ENCODE assay signal across 8 mouse cellular contexts in the genomic region with DNA sequence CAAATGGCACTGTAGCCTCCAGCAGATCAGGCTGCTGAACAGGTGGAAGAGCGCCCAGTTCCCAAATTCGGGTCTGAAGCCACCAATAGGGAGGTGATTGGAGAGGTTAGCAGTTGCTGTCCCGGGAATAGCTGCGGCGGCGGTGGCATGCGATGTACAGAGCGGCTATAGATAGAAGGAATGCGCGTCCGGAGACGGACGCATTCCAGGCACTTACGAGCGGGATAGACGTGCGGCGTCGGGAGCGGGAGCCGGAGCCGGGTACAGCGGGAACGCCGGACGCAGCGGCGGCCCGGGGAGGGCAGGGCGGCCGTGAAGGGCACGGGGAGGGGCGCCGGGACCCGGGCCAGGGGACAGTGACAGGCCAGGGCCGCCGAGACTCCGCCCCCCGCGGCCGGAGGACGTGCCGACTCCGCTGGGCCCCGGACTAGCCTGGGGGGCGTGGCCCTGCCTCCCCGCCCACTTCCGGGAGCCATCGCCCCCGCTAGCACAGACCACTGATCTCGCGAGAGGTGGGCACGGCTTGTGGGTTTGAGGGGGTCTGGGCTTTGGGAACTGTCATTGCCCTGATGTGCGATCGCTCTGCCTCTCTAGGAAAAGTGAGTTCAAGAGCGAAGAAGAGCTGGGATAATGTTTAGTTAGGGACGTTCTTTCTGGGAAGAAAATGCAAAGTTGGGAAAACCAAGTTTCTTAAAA. TPM values are rescaled to one million over a fixed set of nuclear protein-coding genes. Genes with fewer than 3 reads are reported as not detected.
DNase-seq lines count a peak whose midpoint lies in the region; ATAC-seq and TF ChIP-seq lines count a peak whose summit lies in the region.

Gene Agl (minus strand): TSS at position 356 of the 696 bp plus-strand sequence.

- ATAC-seq in embryonic facial prominence, embryonic 13.5 days (ENCODE audit: insufficient number of reproducible peaks, insufficient read depth, low FRiP score, low TSS enrichment, low read depth) = peak; percentile 99
- ATAC-seq in limb, embryonic 13.5 days (ENCODE audit: low FRiP score, low read depth) = peak; percentile 100
- ATAC-seq in midbrain, embryonic 16.5 days = peak; percentile 100

- no peaks in the 10 kb centered on the region for H3K36me3 ChIP-seq in embryonic facial prominence, embryonic 13.5 days
- peaks cover 15% of the 10 kb centered on the region for H3K36me3 ChIP-seq in heart, adult 2 months (ENCODE audit: control insufficient read depth, insufficient read depth, low read length)
- H3K36me3 ChIP-seq in limb, embryonic 13.5 days = peaks cover 6% of the 10 kb centered on the region; the same call in 1 of the 2 replicates
- no peaks in the 10 kb centered on the region for H3K36me3 ChIP-seq in midbrain, embryonic 16.5 days (ENCODE audit: control insufficient read depth, insufficient read depth, low read length)

- H3K4me2 ChIP-seq in embryonic facial prominence, embryonic 13.5 days = peak within 1 kb of the TSS; percentile 75
- H3K4me2 ChIP-seq in limb, embryonic 13.5 days (replicated peaks) = peak within 1 kb of the TSS; percentile 74
- H3K4me2 ChIP-seq in midbrain, embryonic 16.5 days (ENCODE audit: low read length) = peak within 1 kb of the TSS; percentile 83

- intact Hi-C loops in heart, adult 2 months (cut with DNase I) = loop anchor here (2.0 kb wide), 1 partner anchor 29 kb away; no protein-coding TSS in a partner anchor

- no peaks in the 10 kb centered on the region for H3K27me3 ChIP-seq in embryonic facial prominence, embryonic 13.5 days
- no peaks in the 10 kb centered on the region for H3K27me3 ChIP-seq in heart, adult 2 months (ENCODE audit: control insufficient read depth, insufficient read depth, low read length)
- H3K27me3 ChIP-seq in limb, embryonic 13.5 days = no peaks in the 10 kb centered on the region
- no peaks in the 10 kb centered on the region for H3K27me3 ChIP-seq in midbrain, embryonic 16.5 days (ENCODE audit: control insufficient read depth, insufficient read depth, low read depth, low read length)

- H3K4me3 ChIP-seq in embryonic facial prominence, embryonic 13.5 days = peak within 1 kb of the TSS; percentile 78
- peak within 1 kb of the TSS; percentile 65 for H3K4me3 ChIP-seq in heart, adult 2 months
- peak within 1 kb of the TSS; percentile 76 for H3K4me3 ChIP-seq in limb, embryonic 13.5 days
- peak within 1 kb of the TSS; percentile 55 for H3K4me3 ChIP-seq in midbrain, embryonic 16.5 days (ENCODE audit: low read depth, low read length)

- peak; percentile 97 for DNase-seq in 3134 (ENCODE audit: extremely low read depth, insufficient read length, low spot score)
- peak; percentile 99 to 100 for DNase-seq in adrenal gland, postnatal 36 days
- DNase-seq in heart, adult 2 months = peak; percentile 97 to 98
- DNase-seq in kidney, adult 8-10 months = peak; percentile 96
- DNase-seq in spleen, postnatal 10 days (ENCODE audit: low spot score in 2 of 2) = peak; percentile 81 to 93

- peaks cover 16% of the 10 kb centered on the region for H3K4me1 ChIP-seq in embryonic facial prominence, embryonic 13.5 days
- peaks cover 5% of the 10 kb centered on the region for H3K4me1 ChIP-seq in heart, adult 2 months (ENCODE audit: control insufficient read depth, insufficient read depth, low read length)
- H3K4me1 ChIP-seq in limb, embryonic 13.5 days = peaks cover 11% of the 10 kb centered on the region
- H3K4me1 ChIP-seq in midbrain, embryonic 16.5 days (ENCODE audit: control insufficient read depth, insufficient read depth, low read length) = peaks cover 13% of the 10 kb centered on the region

- peak within 1 kb of the TSS; percentile 92 for H3K27ac ChIP-seq in embryonic facial prominence, embryonic 13.5 days
- peak within 1 kb of the TSS; percentile 88 for H3K27ac ChIP-seq in heart, adult 2 months
- H3K27ac ChIP-seq in limb, embryonic 13.5 days = peak within 1 kb of the TSS; percentile 70; the same call in 1 of the 2 replicates
- H3K27ac ChIP-seq in midbrain, embryonic 16.5 days (ENCODE audit: low read length) = peak within 1 kb of the TSS; percentile 83

- TF ChIP-seq CTCF in heart, adult 2 months (IDR thresholded peaks at IDR 0.05) = no peak

- H3K9ac ChIP-seq in embryonic facial prominence, embryonic 13.5 days = peak within 1 kb of the TSS; percentile 82
- peak within 1 kb of the TSS; percentile 83 for H3K9ac ChIP-seq in heart, adult 2 months (ENCODE audit: low read depth, low read length)
- peak within 1 kb of the TSS; percentile 75 for H3K9ac ChIP-seq in limb, embryonic 13.5 days
- peak within 1 kb of the TSS; percentile 73 for H3K9ac ChIP-seq in midbrain, embryonic 16.5 days (ENCODE audit: low read depth, low read length)

- TF ChIP-seq POLR2A in heart, adult 2 months (IDR thresholded peaks at IDR 0.05; ENCODE audit: insufficient read depth, low read depth, low read length) = peak; percentile 95

- H3K9me3 ChIP-seq in embryonic facial prominence, embryonic 13.5 days = no peaks in the 10 kb centered on the region
- H3K9me3 ChIP-seq in limb, embryonic 13.5 days = no peaks in the 10 kb centered on the region
- H3K9me3 ChIP-seq in midbrain, embryonic 16.5 days (replicated peaks; ENCODE audit: control insufficient read depth, low read length, poor library complexity, severe bottlenecking) = no peaks in the 10 kb centered on the region

- TF ChIP-seq EP300 in heart, adult 2 months (IDR thresholded peaks at IDR 0.05; ENCODE audit: insufficient read depth, low read depth, low read length) = no peak

- under 1% methylated on average over 57 of the region's 57 CpGs for WGBS in embryonic facial prominence, embryonic 13.5 days
- under 1% methylated on average over 55 of the region's 57 CpGs for WGBS in heart, adult 2 months
- WGBS in limb, embryonic 13.5 days = 1% methylated on average over 56 of the region's 57 CpGs
- under 1% methylated on average over 54 of the region's 57 CpGs for WGBS in midbrain, embryonic 16.5 days

- no peaks in the 10 kb centered on the region; the same call in 1 of the 2 replicates for H3K79me2 ChIP-seq in heart, adult 2 months (replicated peaks; ENCODE audit: control insufficient read depth, insufficient read depth, low read length)

RNA-seq across cellular contexts. Expression of gene Agl, which starts in this region (rescaled TPM):
- 10 to 100 TPM; 55.7 to 56.5 TPM for total RNA-seq in adrenal gland, postnatal 36 days (2021)
- 17.3 and 19.6 TPM in 2 replicates for polyA plus RNA-seq in embryonic facial prominence, embryonic 13.5 days (2015; fragmentation: Nextera tagmentation; extraction: Ambion mirVana)
- 100 to 1,000 TPM; 173 to 200 TPM for total RNA-seq in heart, adult 2 months (2021)
- 41.1 and 99.5 TPM in 2 replicates for polyA plus RNA-seq in heart, adult 2 months (2012; rRNA removed)
- 20.3 and 21.1 TPM in 2 replicates for polyA plus RNA-seq in limb, embryonic 13.5 days (2015; fragmentation: Nextera tagmentation; extraction: Ambion mirVana)
- 12.6 and 14.5 TPM in 2 replicates for polyA plus RNA-seq in midbrain, embryonic 16.5 days (2015; fragmentation: Nextera tagmentation; extraction: Ambion mirVana)

Comparison
In these comparisons a context has a peak if more than half of its experiments do, and no peak if none do; other contexts are left out.
1. Peak in every context shown above with its lines: DNase-seq, ATAC-seq, H3K4me3 ChIP-seq and H3K27ac ChIP-seq.